Mouse (Mus musculus) embryonic fibroblast, embryonic 13.5 days (primary cell): ENCODE results near the gene Zfp976. TPM values are rescaled to one million over a fixed set of nuclear protein-coding genes. Genes with fewer than 3 reads are reported as not detected.
"Not testable (repeated sequence)": the region's sequence is repeated elsewhere in the genome, so short reads cannot be mapped to it uniquely, and the experiment has no call there.

Experiments
- H3K27ac ChIP-seq: 2 replicates; pipeline ENCODE4 v1.5.1; 2012; ENCODE audit warnings: low read length, control low read depth, inconsistent platforms; ENCODE audit not compliant: insufficient read depth
- H3K4me1 ChIP-seq: 2 replicates; pipeline ENCODE4 v1.6.1; 2011; ENCODE audit warnings: low read length; ENCODE audit not compliant: control insufficient read depth, insufficient read depth
- H3K4me3 ChIP-seq: 2 replicates; pipeline ENCODE4 v1.5.1; 2011; ENCODE audit warnings: mild to moderate bottlenecking, control low read depth, low read length; ENCODE audit not compliant: insufficient read depth
- CTCF ChIP-seq: IDR thresholded peaks from 2 replicates; pipeline ENCODE4 v1.5.1; 2011; ENCODE audit warnings: mild to moderate bottlenecking, control low read depth, low read length, moderate library complexity, borderline replicate concordance; ENCODE audit not compliant: insufficient read depth
- POLR2A ChIP-seq: IDR thresholded peaks from 2 replicates; pipeline ENCODE4 v1.6.1; 2011; ENCODE audit warnings: low read depth, mild to moderate bottlenecking, control low read depth, low read length, moderate library complexity
- polyA plus RNA-seq: library from polyadenylated mRNA; stranded (reverse); fragments of >200 nt; gene quantifications from 2 replicates; pipeline ENCODE4 v1.2.4, GENCODE M21; 2011; ENCODE audit warnings: low read depth; ENCODE audit not compliant: missing spikeins, insufficient read length

Zfp976 gene
- polyA plus RNA-seq = 5.0 and 6.0 TPM in 2 replicates

DNA sequence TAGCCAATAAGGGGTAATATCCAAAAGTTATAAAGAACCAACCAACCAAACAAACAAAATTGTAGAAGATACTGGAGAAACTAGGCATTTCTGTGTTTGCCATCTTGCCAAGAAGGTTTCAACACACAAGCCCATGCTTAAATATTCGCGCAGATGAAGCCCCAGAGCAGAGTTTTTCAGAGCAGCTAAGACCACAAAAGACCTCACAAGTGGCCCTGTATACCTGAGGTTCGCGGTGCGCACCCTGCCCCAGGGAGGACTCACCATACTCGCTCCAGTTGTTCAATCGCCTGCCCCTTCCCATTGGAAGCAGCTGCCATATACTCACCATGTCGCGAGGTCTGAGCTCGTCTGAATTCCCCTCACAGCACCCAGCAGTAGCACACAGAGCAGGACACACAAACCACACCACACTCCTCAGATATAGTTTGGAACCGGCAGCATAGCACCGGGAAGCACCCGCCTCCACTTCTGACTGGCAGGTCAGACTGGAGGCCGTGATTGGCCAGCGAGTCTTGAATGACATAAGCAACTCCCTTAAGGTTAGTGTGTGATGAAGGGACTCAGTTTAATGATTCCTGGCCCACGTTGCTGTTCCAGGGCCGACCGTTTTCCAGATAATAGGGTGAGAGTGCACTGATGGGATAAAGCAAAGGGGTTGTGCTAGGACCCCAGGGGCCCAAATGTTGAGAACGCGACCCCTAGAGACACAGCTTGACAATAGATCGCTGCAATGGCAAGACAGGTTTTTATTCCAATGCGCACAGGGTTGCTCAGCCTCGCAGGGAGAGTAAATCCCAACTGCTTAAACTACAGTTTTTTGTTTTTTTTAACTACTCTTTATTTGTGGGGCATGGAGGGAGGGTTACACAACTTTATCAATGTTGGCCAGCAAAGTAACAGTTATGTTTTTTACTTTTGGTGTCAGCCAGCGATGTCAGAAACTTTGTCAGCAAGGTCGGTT, at the start of gene Zfp976:
Gene Zfp976, minus strand, starts transcription at position 437 of the 964 bp plus-strand sequence.
- peak; percentile 56; the same call in 1 of the 2 replicates for TF ChIP-seq POLR2A
- peak within 1 kb of the TSS; percentile 78 for H3K4me3 ChIP-seq
- not testable (repeated sequence) for H3K27ac ChIP-seq, H3K4me1 ChIP-seq

DNA sequence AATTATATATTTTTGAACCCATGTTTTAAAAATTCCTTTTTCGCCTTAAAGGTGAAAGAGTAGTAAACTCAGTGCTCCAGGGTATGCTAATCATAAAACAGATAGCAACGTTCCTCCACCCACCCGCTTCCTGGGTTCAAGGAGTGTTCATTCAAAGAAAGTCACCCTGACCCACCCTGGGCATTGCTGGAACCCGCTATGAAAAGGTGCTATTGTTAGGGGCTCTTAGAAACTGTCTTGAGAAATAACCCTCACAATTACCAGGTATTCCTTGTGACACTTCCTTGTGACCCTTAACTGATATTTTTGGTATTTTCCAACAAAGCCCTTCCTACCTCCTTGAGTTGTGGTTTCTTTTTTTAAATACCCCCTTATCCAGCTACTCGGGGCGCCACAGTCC, 37.7 kb upstream of the Zfp976 start:
- H3K4me1 ChIP-seq, H3K27ac ChIP-seq, H3K4me3 ChIP-seq: not testable (repeated sequence)

DNA sequence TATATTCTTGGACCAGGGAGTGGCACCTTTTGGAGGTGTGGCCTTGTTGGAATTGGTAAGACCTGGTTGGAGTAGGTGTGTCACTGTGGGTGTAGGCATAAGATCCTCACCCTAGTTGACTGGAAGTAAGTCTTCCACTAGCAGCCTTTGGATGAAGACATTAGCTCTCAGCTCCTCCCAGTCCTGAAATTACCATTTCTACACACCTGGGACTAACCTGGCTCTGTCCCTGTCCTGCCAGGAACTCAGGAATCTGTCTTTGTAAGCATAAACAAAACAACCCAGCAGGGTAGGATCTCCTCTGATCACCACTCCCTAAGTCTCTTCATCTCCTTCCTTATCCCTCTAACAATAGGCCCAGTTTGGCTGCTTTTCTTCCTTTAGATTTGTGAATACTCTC, 37.3 kb upstream of the Zfp976 start:
- H3K27ac ChIP-seq, H3K4me3 ChIP-seq, H3K4me1 ChIP-seq: not testable (repeated sequence)

DNA sequence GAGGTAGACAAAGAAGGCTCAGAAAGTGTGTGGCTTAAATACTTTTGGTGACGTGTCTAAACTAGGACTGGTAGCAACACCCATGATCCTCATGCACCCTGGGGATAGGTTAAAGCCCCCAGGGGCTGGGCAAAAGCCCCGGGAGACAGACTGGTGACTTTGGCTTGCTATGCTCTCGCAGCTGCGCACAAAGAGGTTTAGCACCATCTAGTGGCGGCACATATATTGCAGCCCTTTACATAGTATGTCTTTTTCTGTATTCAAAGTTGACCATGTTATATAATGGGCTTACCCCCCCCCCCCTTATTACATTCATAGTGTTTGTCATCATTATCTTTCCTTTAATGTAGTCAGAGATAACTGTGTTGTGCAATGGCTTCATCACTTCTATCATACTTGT, 17.8 kb upstream of the Zfp976 start:
- H3K27ac ChIP-seq, H3K4me1 ChIP-seq, H3K4me3 ChIP-seq: not testable (repeated sequence)

DNA sequence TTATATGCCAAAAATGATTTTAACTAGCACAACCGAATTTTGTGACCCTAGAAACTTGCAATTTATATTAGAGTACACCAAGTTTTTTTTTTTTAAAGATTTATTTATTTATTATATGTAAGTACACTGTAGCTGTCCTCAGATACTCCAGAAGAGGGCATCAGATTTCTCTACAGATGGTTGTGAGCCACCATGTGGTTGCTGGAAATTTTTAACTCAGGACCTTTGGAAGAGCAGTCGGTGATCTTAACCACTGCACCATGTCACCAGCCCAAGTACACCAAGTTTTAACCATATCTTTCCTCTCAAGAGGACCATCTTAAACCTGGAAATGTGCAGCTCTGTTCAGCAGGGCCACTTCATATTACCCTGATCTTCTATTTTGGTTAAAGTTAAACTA, 12.8 kb upstream of the Zfp976 start:
- not testable (repeated sequence) for H3K27ac ChIP-seq, H3K4me1 ChIP-seq, H3K4me3 ChIP-seq

DNA sequence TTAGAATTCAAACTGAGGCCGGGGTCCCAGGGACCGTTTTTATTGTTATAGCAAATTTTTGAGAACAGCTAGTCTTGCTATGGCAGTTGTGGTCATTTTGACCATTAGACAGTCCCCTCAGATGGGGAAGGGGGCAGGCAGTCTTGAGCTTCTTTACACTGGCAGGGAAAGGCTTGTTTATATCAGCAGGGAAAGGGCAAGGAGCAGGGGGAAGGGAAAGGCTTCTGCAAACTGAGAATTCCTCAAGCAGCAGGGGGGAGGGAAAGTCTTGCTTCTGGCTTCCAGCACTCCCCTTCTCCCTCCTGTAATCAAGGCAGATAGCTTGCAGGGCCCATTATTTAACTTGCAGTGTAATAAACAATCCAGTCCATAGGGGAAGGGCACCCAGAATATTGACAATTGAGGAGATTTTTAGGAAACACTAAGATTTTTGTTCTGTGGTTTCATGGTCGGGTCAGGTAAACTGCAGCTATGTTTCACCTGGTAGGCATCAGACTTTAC, 782 bp upstream of the Zfp976 start:
- H3K4me3 ChIP-seq, H3K4me1 ChIP-seq, H3K27ac ChIP-seq: not testable (repeated sequence)

DNA sequence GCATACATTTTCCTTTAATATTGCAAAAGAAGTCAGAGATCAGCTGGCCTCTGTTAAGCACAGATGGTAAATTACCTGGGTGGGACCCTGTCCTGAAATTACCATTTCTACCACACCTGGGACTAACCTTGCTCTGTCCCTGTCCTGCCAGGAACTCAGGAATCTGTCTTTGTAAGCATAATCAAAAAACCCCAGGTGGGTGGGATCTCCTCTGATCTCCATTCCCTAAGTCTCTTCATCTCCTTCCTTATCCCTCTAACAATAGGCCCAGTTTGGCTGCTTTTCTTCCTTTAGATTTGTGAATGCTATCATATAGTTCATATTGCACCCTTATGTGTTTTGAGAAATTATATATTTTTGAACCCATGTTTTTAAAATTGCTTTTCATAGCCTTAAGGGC, 11.4 kb downstream of the Zfp976 start:
- not testable (repeated sequence) for H3K27ac ChIP-seq, H3K4me3 ChIP-seq, H3K4me1 ChIP-seq

DNA sequence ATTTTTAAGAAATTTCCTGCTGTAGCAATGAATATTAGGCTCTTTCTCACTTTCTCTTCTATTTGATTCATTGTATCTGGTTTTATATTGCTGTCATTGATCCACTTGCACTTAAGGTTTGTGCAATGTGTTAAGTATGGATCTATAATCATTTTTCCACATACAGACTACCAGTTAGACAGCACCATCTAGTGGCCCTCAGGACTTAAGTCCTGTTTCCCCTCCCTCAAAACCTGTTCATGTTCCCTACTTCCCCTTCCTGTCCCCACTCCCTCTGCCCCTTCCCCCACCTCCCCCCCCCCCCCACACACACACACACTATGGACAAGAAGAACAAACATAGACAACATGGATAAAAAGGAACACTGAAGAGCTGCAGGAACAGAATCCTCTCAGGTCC, 46.7 kb downstream of the Zfp976 start:
- H3K4me3 ChIP-seq, H3K27ac ChIP-seq, H3K4me1 ChIP-seq: not testable (repeated sequence)

DNA sequence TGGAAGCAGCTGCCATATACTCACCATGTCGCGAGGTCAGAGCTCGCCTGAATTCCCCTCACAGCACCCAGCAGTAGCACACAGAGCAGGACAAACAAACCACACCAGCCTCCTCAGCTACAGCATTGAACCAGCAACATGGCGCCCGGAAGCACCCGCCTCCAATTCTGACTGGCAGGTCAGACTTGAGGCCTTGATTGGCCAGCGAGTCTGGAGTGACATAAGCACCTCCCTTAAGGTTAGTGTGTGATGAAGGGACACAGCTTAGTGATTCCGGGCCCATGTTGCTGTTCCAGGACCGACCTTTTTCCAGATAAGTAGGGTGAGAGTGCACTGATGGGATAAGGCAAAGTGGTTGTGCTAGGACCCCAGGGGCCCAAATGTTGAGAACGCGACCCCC, 50.0 kb downstream of the Zfp976 start, which contains the start of gene Zfp977:
Gene Zfp977, minus strand, starts transcription at position 135 of the 400 bp plus-strand sequence.
- not testable (repeated sequence) for H3K4me1 ChIP-seq, H3K27ac ChIP-seq, H3K4me3 ChIP-seq

DNA sequence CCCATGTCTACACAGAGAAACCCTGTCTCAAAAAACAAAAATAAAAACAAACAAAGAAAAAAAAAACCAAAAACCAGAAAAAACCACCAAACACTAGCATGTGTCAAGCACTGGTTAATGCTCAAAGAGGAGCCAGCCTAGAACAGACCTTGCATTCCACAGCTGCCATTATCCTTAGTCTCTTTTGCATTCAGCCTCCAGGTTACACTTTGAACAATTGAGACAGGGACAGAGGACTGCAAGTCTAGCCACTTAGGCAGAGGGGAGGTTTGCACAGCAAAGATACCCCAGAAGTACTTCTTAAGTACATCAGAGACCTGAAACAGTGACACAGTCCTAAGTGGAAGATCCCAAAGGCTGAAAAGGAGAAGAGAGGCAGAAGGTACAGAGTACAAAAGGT, 51.1 kb downstream of the Zfp976 start:
- H3K4me1 ChIP-seq, H3K27ac ChIP-seq, H3K4me3 ChIP-seq: not testable (repeated sequence)

DNA sequence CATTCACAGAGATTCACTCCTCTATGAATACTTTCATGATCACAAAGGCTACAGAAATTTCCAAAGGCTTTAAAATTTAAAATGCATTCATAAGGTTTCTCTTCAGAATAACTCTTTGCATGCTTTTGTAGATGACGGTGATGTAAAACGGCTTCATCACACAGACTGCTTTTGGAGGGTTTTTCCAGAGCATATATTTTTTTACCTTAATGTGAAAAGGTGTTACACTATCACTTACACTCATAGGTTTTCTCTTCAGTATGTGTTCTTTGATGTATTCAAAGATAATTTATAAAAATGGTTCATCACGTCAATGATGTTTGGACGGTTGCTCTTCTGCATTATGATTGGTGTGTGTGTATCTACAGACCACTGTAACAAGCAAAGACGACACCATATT, 63.9 kb downstream of the Zfp976 start, which contains the start of gene Gm21028:
Gene Gm21028, minus strand, starts transcription at position 101 of the 400 bp plus-strand sequence.
- H3K4me3 ChIP-seq = no peak within 1 kb of the TSS
- TF ChIP-seq CTCF = no peak
- TF ChIP-seq POLR2A = no peak

More for the DNA sequence above, 63.9 kb downstream of the Zfp976 start, which contains the start of gene Gm21028:
- no peaks in the 10 kb centered on the region for H3K4me1 ChIP-seq
- H3K27ac ChIP-seq = no peak within 1 kb of the TSS

Other genes with a start within 250 kb of the Zfp976 start
- gene 4933421I07Rik, start 194.5 kb downstream of the Zfp976 start, polyA plus RNA-seq = not detected in 2 replicates
- gene Zfp141, start 136.8 kb downstream of the Zfp976 start, polyA plus RNA-seq = 6.7 and 10.0 TPM in 2 replicates
- not detected in 2 replicates for gene Gm21028, start 64.0 kb downstream of the Zfp976 start, polyA plus RNA-seq
- gene Zfp977, start 50.0 kb downstream of the Zfp976 start, polyA plus RNA-seq = 0.65 and 0.82 TPM in 2 replicates
- 4.1 and 6.2 TPM in 2 replicates for gene Zfp975, start 50.2 kb upstream of the Zfp976 start, polyA plus RNA-seq
- not detected in 2 replicates for gene Gm17067, start 84.4 kb upstream of the Zfp976 start, polyA plus RNA-seq
- gene Vmn2r62, start 150.9 kb upstream of the Zfp976 start, polyA plus RNA-seq = not detected in 2 replicates
- 0.18 TPM in 1 of 2 replicates, not detected in the other for gene Gm2381, start 224.6 kb upstream of the Zfp976 start, polyA plus RNA-seq